24 mouse cellular contexts compared by ENCODE assay signal in genomic region chr7:125975414-125975813, GRCm38 (mm10).
"Had no signal": no experiment of that assay in that cellular context is flagged by ENCODE, and none has a peak within 500 bp of the region (broad histone marks: within the 10 kb centered on the region; RNA-seq: fewer than 3 reads in every experiment).

No protein-coding gene starts in this region.

- H3K4me3 ChIP-seq: heart, adult 2 months; heart, embryonic 12.5 days; hindbrain, embryonic 12.5 days; kidney, embryonic 15.5 days; limb, embryonic 13.5 days; limb, embryonic 15.5 days; liver, embryonic 12.5 days had no signal

- DNase-seq: gastrocnemius, postnatal 14 days; gastrocnemius, postnatal 36 days; heart, adult 11 months; heart, adult 2 months; heart, postnatal 14 days; heart, postnatal 36 days; kidney, adult 11 months; kidney, adult 2 months; kidney, adult 9 months; kidney, postnatal 14 days; kidney, postnatal 36 days; layer of hippocampus, adult 9-11 months; layer of hippocampus, postnatal 36 days; left cerebral cortex, postnatal 4 days had no signal

- H3K36me3 ChIP-seq: heart, embryonic 12.5 days; hindbrain, embryonic 12.5 days; kidney, embryonic 15.5 days; limb, embryonic 13.5 days; limb, embryonic 15.5 days; liver, embryonic 12.5 days had no signal

- H3K4me2 ChIP-seq: heart, embryonic 12.5 days; hindbrain, embryonic 12.5 days; hindbrain, embryonic 14.5 days; kidney, embryonic 15.5 days; limb, embryonic 13.5 days; limb, embryonic 15.5 days; liver, embryonic 12.5 days had no signal

- ATAC-seq: hindbrain, postnatal 0 days; intestine, embryonic 16.5 days; liver, embryonic 12.5 days had no signal

- H3K27ac ChIP-seq: heart, adult 2 months; hindbrain, embryonic 12.5 days; hindbrain, embryonic 14.5 days; hindbrain, postnatal 0 days; kidney, embryonic 15.5 days; kidney, postnatal 0 days; limb, embryonic 13.5 days; limb, embryonic 15.5 days; liver, embryonic 12.5 days had no signal

- H3K4me1 ChIP-seq: kidney, embryonic 15.5 days; liver, embryonic 12.5 days had no signal

- H3K9me3 ChIP-seq: hindbrain, embryonic 12.5 days; kidney, embryonic 15.5 days; limb, embryonic 13.5 days; limb, embryonic 15.5 days; liver, embryonic 12.5 days had no signal

- H3K9ac ChIP-seq: heart, embryonic 12.5 days; hindbrain, embryonic 12.5 days; hindbrain, embryonic 14.5 days; kidney, embryonic 15.5 days; limb, embryonic 13.5 days; limb, embryonic 15.5 days; liver, embryonic 12.5 days had no signal

- H3K27me3 ChIP-seq: heart, embryonic 12.5 days; hindbrain, embryonic 12.5 days; kidney, embryonic 15.5 days; limb, embryonic 15.5 days; liver, embryonic 12.5 days had no signal
